Mouse (Mus musculus) spleen, adult 2 months (tissue): Measurements from ENCODE around the gene Ap3s2. TPM values are rescaled to one million over a fixed set of nuclear protein-coding genes. Genes with fewer than 3 reads are reported as not detected.

Experiments used
- DNase-seq, 2 experiments: peaks; one replicate each; pipeline versions ENCODE4 v3.0.0 to v3.0.0-alpha.2; 2012 to 2021; ENCODE audit warnings: low spot score in 2 of 2, low read depth in 1 of 2
- H3K27ac ChIP-seq: fragments of 200-500 bp; 2 replicates; pipeline ENCODE4 v1.5.1; 2012; ENCODE audit warnings: low read length, inconsistent platforms; ENCODE audit not compliant: insufficient read depth
- H3K27me3 ChIP-seq: fragments of 200-500 bp; 2 replicates; pipeline ENCODE4 v1.6.1; 2012; ENCODE audit warnings: mild to moderate bottlenecking, moderate library complexity, low read length, inconsistent platforms; ENCODE audit not compliant: control insufficient read depth, insufficient read depth
- H3K36me3 ChIP-seq: fragments of 200-500 bp; 2 replicates; pipeline ENCODE4 v1.6.1; 2012; ENCODE audit warnings: mild to moderate bottlenecking, low read length, inconsistent platforms; ENCODE audit not compliant: control insufficient read depth, insufficient read depth
- H3K4me1 ChIP-seq: fragments of 200-500 bp; 2 replicates; pipeline ENCODE4 v1.6.1; 2011; ENCODE audit warnings: inconsistent platforms; ENCODE audit not compliant: control insufficient read depth, insufficient read depth, insufficient read length
- H3K4me3 ChIP-seq: fragments of 200-500 bp; 2 replicates; pipeline ENCODE4 v1.5.1; 2011; ENCODE audit warnings: mild to moderate bottlenecking, inconsistent platforms; ENCODE audit not compliant: insufficient read depth, insufficient read length; ENCODE audit errors: extremely low read depth
- CTCF ChIP-seq: fragments of 200-500 bp; IDR thresholded peaks from 2 replicates; pipeline ENCODE4 v1.5.1; 2011; ENCODE audit warnings: mild to moderate bottlenecking, inconsistent platforms; ENCODE audit not compliant: insufficient read depth, insufficient read length, insufficient replicate concordance; ENCODE audit errors: extremely low read depth
- POLR2A ChIP-seq: fragments of 200-500 bp; IDR thresholded peaks from 2 replicates; pipeline ENCODE4 v1.6.1; 2011; ENCODE audit warnings: low read depth, low read length, inconsistent platforms
- WGBS: fragments of 180-500 bp; shearing (Covaris S2); methylation state at CpG from one replicate; pipeline ENCODE4 v1.1.7; 2018; 5-methylcytosine and 5-hydroxymethylcytosine counted together
- polyA plus RNA-seq: library from polyadenylated mRNA; depleted of rRNA; stranded (reverse); fragments of >200 nt; gene quantifications from 2 replicates; pipeline ENCODE4 v1.2.3, GENCODE M21; 2012

The Ap3s2 gene
- polyA plus RNA-seq, 1 experiment, result 8.3 TPM

GRCm38 (mm10) chr7:79858956-79859630, 61.4 kb downstream of the Ap3s2 start:
- H3K27ac ChIP-seq, result no peak overlapping the region
- H3K4me1 ChIP-seq, result no peaks in the 10 kb centered on the region
- no peaks in the 10 kb centered on the region for H3K36me3 ChIP-seq
- TF ChIP-seq CTCF (no peak), POLR2A (no peak)
- H3K27me3 ChIP-seq, result no peaks in the 10 kb centered on the region
- no peak for DNase-seq
- 68% methylated on average over 9 of the region's 9 CpGs for WGBS
- H3K4me3 ChIP-seq, result no peak overlapping the region

GRCm38 (mm10) chr7:79858202-79858934, 62.1 kb downstream of the Ap3s2 start:
- TF ChIP-seq POLR2A (no peak), CTCF (no peak)
- WGBS, result 41% methylated on average over 11 of the region's 11 CpGs
- H3K36me3 ChIP-seq, result no peaks in the 10 kb centered on the region
- no peaks in the 10 kb centered on the region for H3K4me1 ChIP-seq
- no peaks in the 10 kb centered on the region for H3K27me3 ChIP-seq
- H3K27ac ChIP-seq, result no peak overlapping the region
- H3K4me3 ChIP-seq, result no peak overlapping the region
- DNase-seq, result no peak

- H3K27me3 ChIP-seq, result no peaks in the 10 kb centered on the region
- no peak for DNase-seq
- H3K4me1 ChIP-seq, result no peaks in the 10 kb centered on the region
- H3K27ac ChIP-seq, result no peak overlapping the region
- no peak overlapping the region for H3K4me3 ChIP-seq
- WGBS, result 84% methylated on average over 4 of the region's 4 CpGs
- TF ChIP-seq CTCF, result no peak
- no peak for TF ChIP-seq POLR2A
- no peaks in the 10 kb centered on the region for H3K36me3 ChIP-seq
Measured at GRCm38 (mm10) chr7:79856305-79856704, 64.1 kb downstream of the Ap3s2 start.

- WGBS, result 24% methylated on average over 50 of the region's 53 CpGs
- H3K4me1 ChIP-seq, result no peaks in the 10 kb centered on the region
- no peak overlapping the region for H3K27ac ChIP-seq
- 0 out of 2 replicates have a peak, but pooled peaks cover 2% of the 10 kb centered on the region for H3K27me3 ChIP-seq
- no peak for DNase-seq
- peak overlapping the region; percentile 45 for H3K4me3 ChIP-seq
- no peaks in the 10 kb centered on the region for H3K36me3 ChIP-seq
- TF ChIP-seq POLR2A (no peak), CTCF (no peak)
Measured at GRCm38 (mm10) chr7:79847456-79848451, 72.7 kb downstream of the Ap3s2 start.

GRCm38 (mm10) chr7:79846342-79846741, 74.1 kb downstream of the Ap3s2 start:
- H3K27ac ChIP-seq, result no peak overlapping the region
- TF ChIP-seq CTCF (no peak), POLR2A (no peak)
- no peak for DNase-seq
- H3K36me3 ChIP-seq, result no peaks in the 10 kb centered on the region
- 76% methylated on average over 2 of the region's 2 CpGs for WGBS
- H3K4me3 ChIP-seq, result no peak overlapping the region
- H3K4me1 ChIP-seq, result no peaks in the 10 kb centered on the region
- 0 out of 2 replicates have a peak, but pooled peaks cover 2% of the 10 kb centered on the region for H3K27me3 ChIP-seq

GRCm38 (mm10) chr7:79844090-79844802, 76.2 kb downstream of the Ap3s2 start:
- no peak overlapping the region for H3K4me3 ChIP-seq
- TF ChIP-seq CTCF (no peak), POLR2A (no peak)
- WGBS, result 87% methylated on average over 8 of the region's 8 CpGs
- no peaks in the 10 kb centered on the region for H3K4me1 ChIP-seq
- no peak for DNase-seq
- no peak overlapping the region for H3K27ac ChIP-seq
- H3K36me3 ChIP-seq, result no peaks in the 10 kb centered on the region
- H3K27me3 ChIP-seq, result 0 out of 2 replicates have a peak, but pooled peaks cover 2% of the 10 kb centered on the region
